Mouse (Mus musculus) layer of hippocampus, postnatal 36 days (tissue): ENCODE data around the gene E130308A19Rik. TPM values are rescaled to one million over a fixed set of nuclear protein-coding genes. Genes with fewer than 3 reads are reported as not detected.
"Not testable (repeated sequence)": the region's sequence is repeated elsewhere in the genome, so short reads cannot be mapped to it uniquely, and the experiment has no call there.

Source experiments
- DNase-seq, 2 experiments: peaks; one replicate each; pipeline ENCODE4 v3.0.0; 2022
- total RNA-seq, 2 experiments: library from RNA; stranded (reverse); gene quantifications; 2 replicates each; pipeline ENCODE4 v1.2.3; 2021

E130308A19Rik gene
- total RNA-seq, 2 experiments from 2014 or later, result 12.6 to 15.9 TPM

DNA sequence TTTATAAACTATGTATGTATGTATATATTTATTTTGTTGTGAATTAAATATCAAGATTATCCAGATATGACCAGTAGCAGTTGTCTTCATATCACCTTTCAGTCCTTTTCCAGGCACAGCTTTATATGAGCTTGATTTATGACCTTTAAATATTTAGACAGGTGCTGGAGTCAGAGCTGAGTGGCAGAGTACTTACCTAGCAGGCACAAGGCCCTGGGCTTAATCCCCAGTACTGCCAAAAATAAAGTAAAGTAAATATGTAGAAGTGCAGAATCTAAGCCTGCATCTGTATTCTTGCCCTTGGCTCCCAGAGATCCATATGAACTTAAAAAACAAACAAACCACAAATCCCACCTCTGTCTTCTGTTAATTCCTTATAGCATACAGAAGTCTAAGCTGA lies 163.0 kb downstream of the E130308A19Rik start:
- DNase-seq, result no peak

- not testable (repeated sequence) for DNase-seq
These were observed 167.6 kb downstream of the E130308A19Rik start for GRCm38 (mm10) chr4:59793626-59794025.

- DNase-seq, result no peak
These were observed 168.1 kb downstream of the E130308A19Rik start for GRCm38 (mm10) chr4:59794116-59794515.

DNA sequence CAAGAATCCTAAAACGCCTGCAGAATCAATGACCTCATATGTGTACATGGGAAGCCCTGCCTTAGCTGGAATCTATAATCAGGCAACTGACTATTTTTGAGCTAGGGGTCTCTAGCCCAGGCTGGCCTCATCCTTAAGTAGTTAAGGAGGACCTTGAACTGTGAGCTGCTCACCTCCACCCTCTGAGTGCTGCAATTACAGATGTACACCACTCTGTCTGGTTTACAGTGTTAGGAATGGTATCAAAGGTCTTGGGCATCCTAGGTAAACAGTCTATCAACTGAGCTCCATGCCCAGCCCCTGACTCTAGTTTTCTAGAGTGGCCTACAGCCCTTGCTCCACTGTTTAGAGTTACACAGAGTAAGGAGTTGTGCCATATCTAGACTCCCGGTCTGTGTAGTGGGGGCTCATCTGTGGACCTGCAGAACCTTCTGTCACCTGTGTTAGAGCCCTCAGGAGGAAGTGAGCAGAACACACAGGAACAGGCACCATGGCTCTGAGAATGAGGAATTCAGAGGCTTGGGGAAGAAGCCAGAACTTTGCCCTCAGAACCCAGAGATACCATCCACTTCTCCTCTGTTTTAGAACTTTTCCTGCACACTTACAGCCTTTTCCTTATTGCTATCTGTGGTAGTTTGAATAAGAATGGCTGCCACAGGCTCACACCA lies 169.9 kb downstream of the E130308A19Rik start:
- DNase-seq, result no peak

DNA sequence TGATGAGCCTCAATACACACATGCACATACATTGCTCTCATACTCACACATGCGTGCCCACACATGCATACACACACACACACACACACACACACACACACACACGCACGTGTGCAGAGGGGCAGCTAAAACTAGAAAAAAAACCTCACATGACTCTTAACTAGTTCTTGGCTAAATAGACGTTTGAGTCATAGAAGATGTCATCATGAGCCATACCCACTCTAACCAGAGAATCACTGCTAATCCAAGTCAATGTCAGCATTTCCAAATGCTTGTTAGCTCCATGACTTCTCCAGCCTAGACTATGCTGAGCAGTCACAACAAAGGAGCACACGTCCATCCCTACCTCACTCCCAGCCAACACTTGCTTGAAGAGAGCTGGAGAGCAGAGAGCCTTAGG lies 174.2 kb downstream of the E130308A19Rik start:
- no peak for DNase-seq

- DNase-seq, result no peak
These were observed 175.5 kb downstream of the E130308A19Rik start, which contains the start of gene Inip for GRCm38 (mm10) chr4:59801489-59801888. Gene Inip, minus strand, starts transcription at chr4:59801589.

- DNase-seq, result no peak
These were observed 176.1 kb downstream of the E130308A19Rik start for GRCm38 (mm10) chr4:59802107-59802506.

DNA sequence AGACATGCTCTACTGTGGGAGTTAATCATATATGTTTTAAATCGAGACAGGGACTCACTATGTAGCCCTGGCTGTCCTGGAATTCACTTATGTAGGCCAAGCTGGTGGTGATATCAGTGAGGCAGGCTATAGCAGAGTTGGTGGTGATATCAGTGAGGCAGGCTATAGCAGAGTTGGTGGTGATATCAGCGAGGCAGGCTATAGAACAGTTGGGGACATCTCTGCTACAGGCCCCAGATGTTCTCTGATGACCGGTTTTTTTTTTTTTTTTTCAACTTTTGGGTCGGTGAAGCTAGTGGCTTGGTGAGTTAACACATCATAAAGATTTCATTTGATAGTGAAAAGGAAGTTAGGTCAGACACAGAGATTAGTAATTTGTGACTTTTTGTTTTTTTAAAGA lies 176.8 kb downstream of the E130308A19Rik start:
- no peak for DNase-seq

- no peak for DNase-seq
These were observed 177.3 kb downstream of the E130308A19Rik start for GRCm38 (mm10) chr4:59803358-59803757.

GRCm38 (mm10) chr4:59804754-59805153 lies 178.7 kb downstream of the E130308A19Rik start:
- DNase-seq, result no peak

DNA sequence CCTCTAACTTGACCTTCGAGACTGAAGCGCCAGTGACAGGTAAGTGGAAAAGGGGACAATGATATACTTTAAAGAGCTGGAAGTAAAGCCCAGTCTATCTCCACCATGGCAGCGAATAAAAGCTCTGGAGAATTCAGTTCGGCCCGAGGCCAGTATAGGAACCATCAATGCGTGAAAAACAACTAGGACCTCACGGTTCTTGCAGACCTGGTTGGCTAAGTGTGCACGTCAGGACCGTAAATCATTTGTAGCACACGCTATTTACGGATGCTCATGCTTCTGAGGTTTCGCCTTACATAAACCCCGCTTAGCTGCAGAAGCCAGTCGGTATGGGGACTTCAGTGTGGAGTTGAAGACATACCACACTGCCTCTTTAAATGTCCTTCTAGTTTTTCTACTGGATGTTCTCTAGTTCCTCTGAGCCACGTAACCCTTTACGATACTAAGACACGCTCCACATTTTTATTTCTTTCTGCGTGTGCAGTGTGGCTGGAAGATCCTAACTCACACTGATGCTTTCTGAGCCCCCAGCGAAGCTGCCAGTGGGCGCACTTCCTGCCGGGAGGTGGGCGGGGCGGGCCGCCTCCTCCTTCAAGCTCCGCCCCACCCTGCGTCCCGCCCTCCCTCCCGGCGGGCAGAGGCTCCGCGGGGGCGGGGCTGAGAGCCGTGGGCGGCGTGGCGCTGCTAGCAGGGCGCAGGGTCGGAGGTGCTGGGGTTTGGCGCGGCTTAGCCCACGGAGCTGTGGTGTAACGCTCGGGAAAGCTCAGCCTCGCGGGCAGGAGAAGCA lies 179.4 kb downstream of the E130308A19Rik start, which contains the start of gene Snx30:
TSS of gene Snx30 (plus strand) at position 660 of the 787 bp plus-strand sequence.
- peak; percentile 91 for DNase-seq

DNA sequence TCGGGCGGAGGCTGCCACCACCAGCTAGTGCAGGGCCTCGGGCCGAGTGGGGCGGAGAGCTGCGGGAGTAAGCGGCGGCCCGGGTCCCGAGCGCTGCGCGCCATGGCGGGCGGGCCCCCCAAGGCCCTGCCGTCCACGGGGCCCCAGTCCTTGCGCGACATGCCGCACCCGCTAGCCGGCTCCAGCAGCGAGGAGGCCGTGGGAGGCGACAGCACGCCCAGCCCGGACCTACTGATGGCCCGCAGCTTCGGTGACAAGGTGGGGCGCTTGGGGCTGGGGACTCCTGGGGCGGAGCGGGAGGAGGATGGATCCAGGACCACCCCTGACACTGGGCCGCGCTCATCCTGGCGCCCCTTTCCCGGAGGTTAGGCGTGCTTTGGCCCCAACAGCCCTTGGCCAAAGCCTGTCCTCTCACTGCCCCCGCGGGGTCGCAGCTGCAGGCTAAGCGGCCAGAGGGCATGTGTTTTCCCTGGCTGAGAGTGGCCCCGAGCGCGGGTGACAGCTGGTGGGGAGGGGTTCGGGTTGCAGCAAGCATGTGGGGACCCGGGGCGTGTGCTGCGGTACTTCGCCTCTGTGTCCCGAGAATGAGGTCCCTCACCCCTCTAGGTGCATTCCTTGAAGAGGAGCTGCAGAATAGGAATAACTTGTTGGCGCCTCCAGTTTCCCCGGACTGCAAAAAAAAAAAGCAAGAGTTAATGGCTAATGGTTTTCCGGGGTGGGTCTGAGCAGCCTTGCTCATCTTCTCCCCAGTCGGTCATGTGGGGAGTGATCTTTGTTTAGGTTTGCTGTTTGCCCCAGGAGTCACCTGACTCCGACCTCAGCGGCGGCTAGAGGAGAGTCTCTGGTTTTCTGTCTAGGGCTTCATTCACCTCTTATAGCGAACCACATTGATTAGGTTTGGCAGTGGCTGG lies 180.2 kb downstream of the E130308A19Rik start:
- no peak for DNase-seq

GRCm38 (mm10) chr4:59806879-59807195 lies 180.8 kb downstream of the E130308A19Rik start:
- DNase-seq, result no peak

DNA sequence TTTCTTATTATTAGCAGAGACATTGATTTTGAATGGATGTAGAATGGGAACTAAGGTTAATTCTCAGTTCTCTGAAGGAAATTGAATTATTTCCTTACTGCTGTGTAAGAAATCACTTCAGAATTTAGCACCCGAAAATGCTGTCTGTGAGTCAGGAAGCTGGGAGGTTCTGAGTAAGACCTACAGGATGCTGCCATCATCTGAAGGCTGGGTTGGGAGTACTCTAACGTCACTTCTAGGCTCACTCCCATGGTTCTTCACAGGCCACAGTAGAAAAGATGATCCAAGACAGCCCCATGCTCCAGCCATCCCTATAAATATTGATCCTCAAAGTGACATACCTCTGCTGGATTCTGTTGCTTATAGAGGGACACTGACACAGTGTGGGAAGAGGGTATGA lies 181.5 kb downstream of the E130308A19Rik start:
- DNase-seq, result no peak

DNA sequence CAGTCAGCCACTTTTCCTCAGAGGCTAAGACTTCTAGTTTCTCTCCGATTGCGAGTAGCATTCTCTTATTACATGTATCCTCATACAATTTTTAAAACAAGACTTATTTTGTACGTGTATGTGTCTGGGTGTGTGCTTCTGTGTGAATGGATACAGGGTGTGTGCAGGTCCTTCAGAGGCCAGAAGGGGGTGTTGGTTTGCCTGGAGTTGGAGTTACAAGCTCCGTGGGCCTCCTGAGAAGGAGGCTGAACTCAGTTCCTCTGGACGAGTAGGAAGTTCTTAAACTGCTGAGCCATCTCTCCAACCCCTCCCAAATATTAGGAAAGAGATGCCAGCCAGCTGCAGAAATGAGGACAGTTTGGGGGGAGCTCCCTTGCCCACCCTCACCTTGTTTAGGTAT lies 182.4 kb downstream of the E130308A19Rik start:
- DNase-seq, result no peak

Other genes starting within 250 kb of the E130308A19Rik start
- gene Susd1, start 187.6 kb upstream of the E130308A19Rik start, total RNA-seq, result 1 to 10 TPM; 6.3 to 8.2 TPM
- 10 to 100 TPM; 35.1 to 39.8 TPM for gene Ptbp3, start 76.8 kb upstream of the E130308A19Rik start, total RNA-seq
- gene Hsdl2, start 44.6 kb upstream of the E130308A19Rik start, total RNA-seq, result 10 to 100 TPM; 28.2 to 29.0 TPM
- 10 to 100 TPM; 24.1 to 26.4 TPM for gene Inip, start 175.4 kb downstream of the E130308A19Rik start, total RNA-seq
- 10 to 100 TPM; 44.9 to 46.0 TPM for gene Snx30, start 179.6 kb downstream of the E130308A19Rik start, total RNA-seq